7 mouse cellular contexts compared by ENCODE assay signal in genomic region chr8:119840275-119840808, GRCm38 (mm10). TPM values are rescaled to one million over a fixed set of nuclear protein-coding genes. Genes with fewer than 3 reads are reported as not detected.
A peak's percentile ranks its signal among the peaks of the same experiment; 100 is the strongest.
DNase-seq lines count a peak whose midpoint lies in the region; ATAC-seq lines count a peak whose summit lies in the region.

TSS of gene Cotl1 (minus strand) at chr8:119840544.

- H3K27me3 ChIP-seq in embryonic facial prominence, embryonic 10.5 days (replicated peaks; ENCODE audit: low read depth, poor library complexity, severe bottlenecking), result no peaks in the 10 kb centered on the region; the same call in 1 of the 2 replicates
- peaks cover 21% of the 10 kb centered on the region for H3K27me3 ChIP-seq in limb, embryonic 10.5 days (ENCODE audit: low read depth, poor library complexity, severe bottlenecking)
- H3K27me3 ChIP-seq in midbrain, embryonic 13.5 days, result 0 out of 2 replicates have a peak, but pooled peaks cover 4% of the 10 kb centered on the region

- peak within 1 kb of the TSS; percentile 82 for H3K4me2 ChIP-seq in midbrain, embryonic 13.5 days (replicated peaks)

- H3K36me3 ChIP-seq in embryonic facial prominence, embryonic 10.5 days (replicated peaks), result peaks cover 16% of the 10 kb centered on the region
- H3K36me3 ChIP-seq in limb, embryonic 10.5 days, result no peaks in the 10 kb centered on the region
- peaks cover 5% of the 10 kb centered on the region for H3K36me3 ChIP-seq in midbrain, embryonic 13.5 days

- DNase-seq in adrenal gland, postnatal 10 days, result peak; percentile 99
- peak; percentile 98 for DNase-seq in embryonic facial prominence, embryonic 10.5 days (ENCODE audit: low spot score)
- peak; percentile 95 for DNase-seq in kidney, adult 11 months
- peak; percentile 98 for DNase-seq in limb, embryonic 10.5 days (ENCODE audit: low spot score)
- peak; percentile 88 for DNase-seq in spleen, adult 12 weeks (ENCODE audit: low spot score)

- H3K4me3 ChIP-seq in embryonic facial prominence, embryonic 10.5 days, result peak within 1 kb of the TSS; percentile 81
- H3K4me3 ChIP-seq in limb, embryonic 10.5 days, result peak within 1 kb of the TSS; percentile 70
- peak within 1 kb of the TSS; percentile 73 for H3K4me3 ChIP-seq in midbrain, embryonic 13.5 days (replicated peaks)

- H3K9ac ChIP-seq in midbrain, embryonic 13.5 days (replicated peaks), result peak within 1 kb of the TSS; percentile 87

- ATAC-seq in granulocyte monocyte progenitor cell, adult 5-6 weeks (replicated peaks; ENCODE audit: poor library complexity, severe bottlenecking), result peak; percentile 79
- peak; percentile 94 for ATAC-seq in midbrain, embryonic 13.5 days

- H3K9me3 ChIP-seq in embryonic facial prominence, embryonic 10.5 days, result no peaks in the 10 kb centered on the region
- no peaks in the 10 kb centered on the region for H3K9me3 ChIP-seq in limb, embryonic 10.5 days (replicated peaks)
- no peaks in the 10 kb centered on the region for H3K9me3 ChIP-seq in midbrain, embryonic 13.5 days

- H3K27ac ChIP-seq in embryonic facial prominence, embryonic 10.5 days (replicated peaks), result peak within 1 kb of the TSS; percentile 90
- peak within 1 kb of the TSS; percentile 85 for H3K27ac ChIP-seq in limb, embryonic 10.5 days
- peak within 1 kb of the TSS; percentile 88 for H3K27ac ChIP-seq in midbrain, embryonic 13.5 days

- WGBS in embryonic facial prominence, embryonic 10.5 days, result under 1% methylated on average over 57 of the region's 57 CpGs
- under 1% methylated on average over 57 of the region's 57 CpGs for WGBS in limb, embryonic 10.5 days
- WGBS in midbrain, embryonic 13.5 days, result under 1% methylated on average over 57 of the region's 57 CpGs

- peaks cover 57% of the 10 kb centered on the region for H3K4me1 ChIP-seq in embryonic facial prominence, embryonic 10.5 days
- H3K4me1 ChIP-seq in limb, embryonic 10.5 days, result peaks cover 44% of the 10 kb centered on the region
- H3K4me1 ChIP-seq in midbrain, embryonic 13.5 days (replicated peaks), result peaks cover 53% of the 10 kb centered on the region

RNA-seq across cellular contexts. Expression of gene Cotl1, which starts in this region (rescaled TPM):
- 10 to 100 TPM; 68.0 to 77.5 TPM for total RNA-seq in adrenal gland, postnatal 10 days (2021)
- 137 and 149 TPM in 2 replicates for polyA plus RNA-seq in embryonic facial prominence, embryonic 10.5 days (2016; fragmentation: Nextera tagmentation; extraction: Ambion mirVana)
- 136 and 152 TPM in 2 replicates for total RNA-seq in granulocyte monocyte progenitor cell, adult 5-6 weeks (2014; fragmentation: Nextera tagmentation)
- 127 and 150 TPM in 2 replicates for total RNA-seq in granulocyte monocyte progenitor cell, adult 5-6 weeks (2017)
- 53.2 and 94.6 TPM in 2 replicates for polyA plus RNA-seq in limb, embryonic 10.5 days (2016; fragmentation: Nextera tagmentation; extraction: Ambion mirVana)
- polyA plus RNA-seq in midbrain, embryonic 13.5 days (2015; fragmentation: Nextera tagmentation; extraction: Ambion mirVana), result 79.8 and 105 TPM in 2 replicates

Comparison
In these comparisons a context has a peak if more than half of its experiments do, and no peak if none do; other contexts are left out.
1. Peak in every context shown above with its lines: DNase-seq, ATAC-seq, H3K4me3 ChIP-seq and H3K27ac ChIP-seq.